Comparison of ENCODE assay signal across 11 mouse cellular contexts in the genomic region with DNA sequence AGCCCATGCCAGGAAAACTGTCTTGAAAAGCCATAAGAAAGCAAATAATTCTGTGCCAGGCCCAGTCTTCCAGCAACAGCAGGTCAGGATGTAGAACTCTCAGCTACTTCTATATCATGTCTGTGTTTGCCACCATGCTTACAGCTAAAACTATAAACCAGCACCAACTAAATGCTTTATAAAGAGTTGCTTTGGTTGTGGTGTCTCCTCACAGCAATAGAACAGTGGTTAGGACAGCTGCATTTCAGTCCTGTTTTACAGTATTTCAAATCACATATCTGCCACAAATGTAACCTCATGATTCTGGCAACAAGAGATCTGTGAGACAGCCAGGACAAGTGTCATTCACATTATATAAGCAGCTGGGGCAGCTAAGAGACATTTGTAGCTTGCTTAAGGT. TPM values are rescaled to one million over a fixed set of nuclear protein-coding genes. Genes with fewer than 3 reads are reported as not detected.
A peak's percentile ranks its signal among the peaks of the same experiment; 100 is the strongest.
DNase-seq lines count a peak whose midpoint lies in the region; ATAC-seq lines count a peak whose summit lies in the region.
"Had no signal": no experiment of that assay in that cellular context is flagged by ENCODE, and none has a peak within 500 bp of the region (broad histone marks: within the 10 kb centered on the region; RNA-seq: fewer than 3 reads in every experiment).

No protein-coding gene starts in this region.

- peaks cover 19% of the 10 kb centered on the region for H3K4me1 ChIP-seq in heart, embryonic 15.5 days (replicated peaks)
- peaks cover 4% of the 10 kb centered on the region; the same call in 1 of the 2 replicates for H3K4me1 ChIP-seq in heart, embryonic 12.5 days (replicated peaks)
- peaks cover 22% of the 10 kb centered on the region for H3K4me1 ChIP-seq in midbrain, embryonic 12.5 days
- H3K4me1 ChIP-seq in midbrain, embryonic 16.5 days (ENCODE audit: control insufficient read depth, insufficient read depth, low read length) = peaks cover 19% of the 10 kb centered on the region

- H3K27me3 ChIP-seq in heart, embryonic 15.5 days = no peaks in the 10 kb centered on the region
- H3K27me3 ChIP-seq in heart, embryonic 12.5 days (replicated peaks) = no peaks in the 10 kb centered on the region
- H3K27me3 ChIP-seq in midbrain, embryonic 12.5 days = no peaks in the 10 kb centered on the region
- H3K27me3 ChIP-seq in midbrain, embryonic 16.5 days (ENCODE audit: control insufficient read depth, insufficient read depth, low read depth, low read length) = no peaks in the 10 kb centered on the region
- H3K27me3 ChIP-seq: lung, embryonic 15.5 days had no signal

- peak; percentile 74 for DNase-seq in ZHBTc4 (ENCODE audit: low read depth, low spot score)
- DNase-seq in naive thymus-derived CD4-positive, alpha-beta T cell, adult 2 months (ENCODE audit: low read depth) = peak; percentile 12
- no peak for DNase-seq in urinary bladder, postnatal 4 days (ENCODE audit: low spot score in 2 of 2)
- DNase-seq in c-Kit-positive CD71-positive TER-119-positive erythroid progenitor cells, embryonic 14.5 days (ENCODE audit: low spot score) = no peak
- DNase-seq: adrenal gland, postnatal 10 days had no signal

- H3K9ac ChIP-seq in heart, embryonic 15.5 days = no peak overlapping the region
- no peak overlapping the region for H3K9ac ChIP-seq in heart, embryonic 12.5 days
- no peak overlapping the region for H3K9ac ChIP-seq in midbrain, embryonic 12.5 days (replicated peaks)
- H3K9ac ChIP-seq in midbrain, embryonic 16.5 days (ENCODE audit: low read depth, low read length) = no peak overlapping the region
- H3K9ac ChIP-seq: lung, embryonic 15.5 days had no signal

- no peak overlapping the region for H3K4me3 ChIP-seq in heart, embryonic 15.5 days
- H3K4me3 ChIP-seq in heart, embryonic 12.5 days = no peak overlapping the region
- no peak overlapping the region for H3K4me3 ChIP-seq in midbrain, embryonic 12.5 days
- no peak overlapping the region for H3K4me3 ChIP-seq in midbrain, embryonic 16.5 days (ENCODE audit: low read depth, low read length)
- H3K4me3 ChIP-seq: left cerebral cortex, adult 2 months; lung, embryonic 15.5 days had no signal

- H3K4me2 ChIP-seq in heart, embryonic 15.5 days = no peak overlapping the region
- no peak overlapping the region for H3K4me2 ChIP-seq in heart, embryonic 12.5 days
- H3K4me2 ChIP-seq in midbrain, embryonic 12.5 days (replicated peaks) = no peak overlapping the region
- no peak overlapping the region for H3K4me2 ChIP-seq in midbrain, embryonic 16.5 days (ENCODE audit: low read length)
- H3K4me2 ChIP-seq: lung, embryonic 15.5 days had no signal

- 0 out of 2 replicates have a peak overlapping the region, but pooled peaks have one; percentile 40 for H3K27ac ChIP-seq in heart, embryonic 15.5 days
- no peak overlapping the region for H3K27ac ChIP-seq in heart, embryonic 12.5 days (ENCODE audit: poor library complexity, severe bottlenecking)
- H3K27ac ChIP-seq in midbrain, embryonic 12.5 days (replicated peaks) = peak overlapping the region; percentile 75
- no peak overlapping the region for H3K27ac ChIP-seq in midbrain, embryonic 16.5 days (ENCODE audit: low read length)
- H3K27ac ChIP-seq: left cerebral cortex, adult 2 months had no signal

- ATAC-seq in heart, embryonic 15.5 days (replicated peaks; ENCODE audit: insufficient number of reproducible peaks, insufficient read depth, low FRiP score, low read depth) = no peak
- ATAC-seq in heart, embryonic 12.5 days (ENCODE audit: insufficient number of reproducible peaks, low FRiP score) = no peak
- ATAC-seq in midbrain, embryonic 12.5 days (ENCODE audit: low FRiP score, low read depth) = no peak
- no peak for ATAC-seq in midbrain, embryonic 16.5 days

- H3K36me3 ChIP-seq in heart, embryonic 15.5 days = peaks cover 51% of the 10 kb centered on the region
- H3K36me3 ChIP-seq in heart, embryonic 12.5 days = peaks cover 59% of the 10 kb centered on the region
- H3K36me3 ChIP-seq in midbrain, embryonic 12.5 days = peaks cover 83% of the 10 kb centered on the region
- H3K36me3 ChIP-seq in midbrain, embryonic 16.5 days (ENCODE audit: control insufficient read depth, insufficient read depth, low read length) = peaks cover 20% of the 10 kb centered on the region

- H3K9me3 ChIP-seq in heart, embryonic 15.5 days (replicated peaks) = no peaks in the 10 kb centered on the region
- no peaks in the 10 kb centered on the region for H3K9me3 ChIP-seq in heart, embryonic 12.5 days (replicated peaks)
- H3K9me3 ChIP-seq in midbrain, embryonic 12.5 days = no peaks in the 10 kb centered on the region
- H3K9me3 ChIP-seq in midbrain, embryonic 16.5 days (replicated peaks; ENCODE audit: control insufficient read depth, low read length, poor library complexity, severe bottlenecking) = no peaks in the 10 kb centered on the region
- H3K9me3 ChIP-seq: lung, embryonic 15.5 days had no signal

RNA-seq across cellular contexts. Expression of a gene that starts 6.2 kb away (rescaled TPM):
- 6.4 and 7.4 TPM in 2 replicates for polyA plus RNA-seq in heart, embryonic 15.5 days (2015; fragmentation: Nextera tagmentation; extraction: Ambion mirVana)
- 7.8 and 8.1 TPM in 2 replicates for polyA plus RNA-seq in heart, embryonic 12.5 days (2016; fragmentation: Nextera tagmentation; extraction: Ambion mirVana)
- 11.3 and 12.4 TPM in 2 replicates for polyA plus RNA-seq in midbrain, embryonic 12.5 days (2016; fragmentation: Nextera tagmentation; extraction: Ambion mirVana)
- polyA plus RNA-seq in midbrain, embryonic 16.5 days (2015; fragmentation: Nextera tagmentation; extraction: Ambion mirVana) = 14.0 and 15.8 TPM in 2 replicates

RNA-seq across cellular contexts. Expression of a gene that starts 29.6 kb away (rescaled TPM):
- polyA plus RNA-seq in heart, embryonic 15.5 days (2015; fragmentation: Nextera tagmentation; extraction: Ambion mirVana) = 26.6 and 28.1 TPM in 2 replicates
- 35.2 and 38.4 TPM in 2 replicates for polyA plus RNA-seq in heart, embryonic 12.5 days (2016; fragmentation: Nextera tagmentation; extraction: Ambion mirVana)
- 39.1 and 44.7 TPM in 2 replicates for polyA plus RNA-seq in midbrain, embryonic 12.5 days (2016; fragmentation: Nextera tagmentation; extraction: Ambion mirVana)
- 24.2 and 25.5 TPM in 2 replicates for polyA plus RNA-seq in midbrain, embryonic 16.5 days (2015; fragmentation: Nextera tagmentation; extraction: Ambion mirVana)

RNA-seq across cellular contexts. Expression of a gene that starts 29.7 kb away (rescaled TPM):
- polyA plus RNA-seq in heart, embryonic 15.5 days (2015; fragmentation: Nextera tagmentation; extraction: Ambion mirVana) = 18.4 and 20.5 TPM in 2 replicates
- 17.0 and 17.8 TPM in 2 replicates for polyA plus RNA-seq in heart, embryonic 12.5 days (2016; fragmentation: Nextera tagmentation; extraction: Ambion mirVana)
- 32.2 and 32.3 TPM in 2 replicates for polyA plus RNA-seq in midbrain, embryonic 12.5 days (2016; fragmentation: Nextera tagmentation; extraction: Ambion mirVana)
- 10.1 and 11.4 TPM in 2 replicates for polyA plus RNA-seq in midbrain, embryonic 16.5 days (2015; fragmentation: Nextera tagmentation; extraction: Ambion mirVana)

Comparison
In these comparisons a context has a peak if more than half of its experiments do, and no peak if none do; other contexts are left out.
1. H3K27ac ChIP-seq: peak in heart, embryonic 15.5 days (single experiment) and midbrain, embryonic 12.5 days (single experiment); none in heart, embryonic 12.5 days (single experiment) and midbrain, embryonic 16.5 days (single experiment).
2. DNase-seq: peak in ZHBTc4 (single experiment) and naive thymus-derived CD4-positive, alpha-beta T cell, adult 2 months (single experiment); none in urinary bladder, postnatal 4 days (0 of 2) and c-Kit-positive CD71-positive TER-119-positive erythroid progenitor cells, embryonic 14.5 days (single experiment).